Mouse (Mus musculus) ES-E14 (cell line): ENCODE measurements at regions not wholly inside any gene's neighbourhood (a gene's known extent, or its start where the extent isn't known, plus 50 kb on each side); places are given as distances from the start of the nearest gene placed in this dataset.

Source experiments
- CHD2 ChIP-seq: IDR thresholded peaks from 2 replicates; pipeline ENCODE4 v1.6.1; 2014; ENCODE audit warnings: mild to moderate bottlenecking, low read depth, low read length, inconsistent platforms
- HCFC1 ChIP-seq: IDR thresholded peaks from 2 replicates; pipeline ENCODE4 v1.6.1; 2012; ENCODE audit warnings: low read length, inconsistent platforms, borderline replicate concordance; ENCODE audit not compliant: insufficient read depth
- ZNF384 ChIP-seq: IDR thresholded peaks from 2 replicates; pipeline ENCODE4 v1.6.1; 2012; ENCODE audit warnings: low read depth, low read length, inconsistent platforms

GRCm38 (mm10) chr12:28357764-28358163 lies 194.4 kb downstream of the Dcdc2c start:
- TF ChIP-seq ZNF384, result no peak
- TF ChIP-seq HCFC1, result no peak
- no peak for TF ChIP-seq CHD2
